Mouse (Mus musculus) stomach, postnatal 0 days (tissue): Measurements from ENCODE around the gene Auts2. TPM values are rescaled to one million over a fixed set of nuclear protein-coding genes. Genes with fewer than 3 reads are reported as not detected.
A peak's percentile ranks its signal among the peaks of the same experiment; 100 is the strongest.

Experiments used
- ATAC-seq: fragments of 200-750 bp; cut with Nextera tagmentation; 2 replicates; pipeline ENCODE4 v1.8.0; 2017; ENCODE audit not compliant: low FRiP score, low TSS enrichment
- DNase-seq: peaks from one replicate; pipeline ENCODE4 v3.0.0-alpha.2; 2016; ENCODE audit warnings: low spot score
- H3K27ac ChIP-seq: fragments of 300-500 bp; sonication (generic); replicated peaks from 2 replicates; pipeline ENCODE4 v1.5.1; 2014; ENCODE audit warnings: mild to moderate bottlenecking, control low read depth
- H3K27me3 ChIP-seq: fragments of 300-500 bp; sonication (generic); 2 replicates; pipeline ENCODE4 v1.6.1; 2014; ENCODE audit warnings: low read length; ENCODE audit not compliant: control insufficient read depth, insufficient read depth
- H3K36me3 ChIP-seq: fragments of 300-500 bp; sonication (generic); 2 replicates; pipeline ENCODE4 v1.6.1; 2014; ENCODE audit warnings: low read length, mixed read lengths; ENCODE audit not compliant: control insufficient read depth, insufficient read depth
- H3K4me1 ChIP-seq: fragments of 300-500 bp; sonication (generic); replicated peaks from 2 replicates; pipeline ENCODE4 v1.6.1; 2014; ENCODE audit warnings: antibody characterized with exemption; ENCODE audit not compliant: control insufficient read depth, insufficient read depth
- H3K4me2 ChIP-seq: fragments of 300-500 bp; sonication (generic); replicated peaks from 2 replicates; pipeline ENCODE4 v1.6.1; 2014; ENCODE audit warnings: low read depth, mild to moderate bottlenecking, control low read depth, moderate library complexity
- H3K4me3 ChIP-seq: fragments of 300-500 bp; sonication (generic); 2 replicates; pipeline ENCODE4 v1.5.1; 2014; ENCODE audit warnings: low read depth, low read length, control low read depth
- H3K9ac ChIP-seq: fragments of 300-500 bp; sonication (generic); 2 replicates; pipeline ENCODE4 v1.6.1; 2014; ENCODE audit warnings: mild to moderate bottlenecking, low read length, control low read depth, mixed read lengths
- H3K9me3 ChIP-seq: fragments of 300-500 bp; sonication (generic); 2 replicates; pipeline ENCODE4 v1.6.1; 2016; ENCODE audit warnings: low read length; ENCODE audit not compliant: control insufficient read depth
- CTCF ChIP-seq: IDR thresholded peaks from 2 replicates; pipeline ENCODE4 v1.5.1; 2016; ENCODE audit warnings: antibody characterized with exemption, low read depth, mild to moderate bottlenecking, moderate library complexity
- EP300 ChIP-seq: optimal IDR thresholded peaks from 2 replicates; pipeline ENCODE3; 2016; ENCODE audit warnings: antibody characterized with exemption
- WGBS: fragments of 180-500 bp; shearing (Covaris S2); extraction: QIAGEN DNeasy Blood & Tissue Kit; methylation state at CpG from one replicate; pipeline ENCODE4 v1.1.7; 2014; 5-methylcytosine and 5-hydroxymethylcytosine counted together
- polyA plus RNA-seq: library from polyadenylated mRNA; unstranded; fragments of >200 nt; fragmentation: Nextera tagmentation; extraction: Ambion mirVana; gene quantifications from 2 replicates; pipeline ENCODE4 v1.2.1, GENCODE M21; 2015

The Auts2 gene
- polyA plus RNA-seq, 1 experiment from 2014 or later, result 7.3 TPM

DNA sequence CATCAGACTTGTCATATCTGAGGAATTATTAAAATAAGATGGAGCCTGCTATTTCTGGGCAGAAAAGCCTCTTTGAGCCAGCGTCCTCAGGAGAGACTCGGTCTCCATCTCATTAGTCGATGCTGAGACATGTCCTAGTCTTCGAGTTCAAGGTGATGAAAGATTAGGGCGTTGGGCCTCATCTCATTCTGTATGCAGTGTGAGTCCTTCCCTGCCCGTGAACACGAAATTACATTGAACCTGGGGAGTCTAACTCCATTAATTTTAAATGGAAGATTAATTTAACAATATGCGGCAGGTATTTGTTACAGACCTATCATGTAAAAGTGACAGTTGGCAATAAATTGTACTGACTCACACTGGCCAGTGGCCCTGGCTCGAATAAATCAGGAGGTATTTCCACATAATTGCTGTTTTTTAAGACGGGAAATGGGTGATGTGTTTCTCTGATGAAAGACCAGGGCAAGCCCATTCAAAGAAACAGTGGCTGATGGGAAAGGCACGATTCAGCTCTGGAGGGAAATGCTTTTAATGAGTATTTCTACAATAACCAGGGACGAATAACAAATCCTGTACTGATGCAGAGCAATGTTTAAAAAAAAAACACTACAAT is 626.2 kb downstream of the Auts2 start:
- Histone ChIP-seq H3K27me3 (no peaks in the 10 kb centered on the region), H3K27ac (no peak overlapping the region), H3K4me1 (no peaks in the 10 kb centered on the region), H3K36me3 (no peaks in the 10 kb centered on the region), H3K9me3 (no peaks in the 10 kb centered on the region), H3K9ac (no peak overlapping the region), H3K4me2 (no peak overlapping the region), H3K4me3 (no peak overlapping the region)
- WGBS, result 63% methylated on average over 12 of the region's 12 CpGs
- ATAC-seq, result no peak
- DNase-seq, result no peak
- no peak for TF ChIP-seq EP300
- TF ChIP-seq CTCF, result no peak

DNA sequence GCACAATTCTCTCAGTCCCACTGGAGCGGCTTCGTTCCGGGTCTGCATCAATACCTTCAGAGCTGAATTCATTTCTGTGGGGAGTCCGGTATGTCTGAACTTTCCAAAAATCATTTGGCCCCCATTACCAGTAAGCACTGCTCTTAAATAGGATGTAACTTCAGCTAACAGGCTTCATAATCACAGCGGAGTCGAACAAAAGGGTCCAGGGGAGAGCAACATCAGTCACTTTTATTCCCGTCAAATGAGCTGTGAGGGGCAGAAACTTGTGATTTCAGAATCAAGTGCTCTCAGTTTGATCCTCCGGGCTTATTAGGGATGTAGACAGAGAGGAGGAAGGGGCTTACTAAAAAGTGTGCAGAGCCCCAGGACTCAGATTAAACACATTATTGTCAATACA is 629.6 kb downstream of the Auts2 start:
- Histone ChIP-seq H3K27me3 (no peaks in the 10 kb centered on the region), H3K9me3 (no peaks in the 10 kb centered on the region), H3K4me1 (no peaks in the 10 kb centered on the region), H3K36me3 (no peaks in the 10 kb centered on the region), H3K4me3 (no peak overlapping the region), H3K4me2 (no peak overlapping the region), H3K27ac (no peak overlapping the region), H3K9ac (no peak overlapping the region)
- no peak for ATAC-seq
- no peak for TF ChIP-seq EP300
- TF ChIP-seq CTCF, result no peak
- 87% methylated on average over 8 of the region's 8 CpGs for whole genome bisulfite sequencing
- DNase-seq, result no peak

DNA sequence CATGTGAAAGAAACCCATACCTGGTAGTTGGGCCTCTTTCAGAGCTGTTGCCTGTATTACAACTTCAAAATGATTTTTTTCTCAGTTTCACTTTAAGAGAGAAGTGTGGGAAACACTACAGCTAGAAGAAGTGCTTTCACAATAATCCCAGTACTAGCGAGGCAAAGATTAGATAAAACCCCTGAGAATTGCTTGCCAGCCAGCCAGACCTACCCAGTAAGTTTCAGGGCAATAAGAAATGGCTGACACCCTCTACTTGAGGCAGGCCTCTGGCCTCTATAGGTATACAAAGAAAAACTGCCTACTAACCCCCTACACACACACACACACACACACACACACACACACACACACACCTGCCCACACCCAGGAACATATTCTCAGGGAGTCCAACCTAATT is 630.2 kb downstream of the Auts2 start:
- Histone ChIP-seq H3K9ac (no peak overlapping the region), H3K4me1 (no peaks in the 10 kb centered on the region), H3K27me3 (no peaks in the 10 kb centered on the region), H3K27ac (no peak overlapping the region), H3K36me3 (no peaks in the 10 kb centered on the region), H3K4me2 (no peak overlapping the region), H3K9me3 (no peaks in the 10 kb centered on the region), H3K4me3 (no peak overlapping the region)
- no peak for TF ChIP-seq EP300
- no peak for TF ChIP-seq CTCF
- WGBS, result 55% methylated on average over 1 of the region's 1 CpGs
- no peak for DNase-seq
- no peak for ATAC-seq

DNA sequence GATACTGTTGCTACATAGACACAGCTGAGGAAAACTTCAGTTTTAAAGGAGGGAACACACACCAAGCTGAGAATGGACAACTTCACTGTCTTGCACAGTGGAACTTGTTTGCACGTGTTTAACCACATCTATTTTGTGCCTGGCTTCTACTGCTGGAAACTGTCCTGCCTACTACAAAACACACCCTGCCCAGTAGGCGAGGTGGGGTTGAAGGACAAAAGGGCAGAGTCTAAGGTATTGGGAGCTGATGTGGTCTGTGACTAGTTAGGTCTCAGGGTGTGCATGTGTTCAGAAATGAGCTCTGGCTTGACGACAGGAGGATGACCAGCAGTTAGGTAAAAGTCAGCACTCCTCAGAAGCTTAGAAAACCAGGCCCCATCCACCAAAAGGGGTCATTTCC is 636.8 kb downstream of the Auts2 start:
- TF ChIP-seq CTCF (no peak), EP300 (no peak)
- no peaks in the 10 kb centered on the region for H3K9me3 ChIP-seq
- no peak overlapping the region for H3K4me3 ChIP-seq
- 73% methylated on average over 3 of the region's 3 CpGs for WGBS
- no peaks in the 10 kb centered on the region for H3K27me3 ChIP-seq
- no peak for DNase-seq
- no peak overlapping the region for H3K9ac ChIP-seq
- ATAC-seq, result no peak
- H3K27ac ChIP-seq, result no peak overlapping the region
- H3K4me1 ChIP-seq, result no peaks in the 10 kb centered on the region
- no peaks in the 10 kb centered on the region for H3K36me3 ChIP-seq
- no peak overlapping the region for H3K4me2 ChIP-seq

DNA sequence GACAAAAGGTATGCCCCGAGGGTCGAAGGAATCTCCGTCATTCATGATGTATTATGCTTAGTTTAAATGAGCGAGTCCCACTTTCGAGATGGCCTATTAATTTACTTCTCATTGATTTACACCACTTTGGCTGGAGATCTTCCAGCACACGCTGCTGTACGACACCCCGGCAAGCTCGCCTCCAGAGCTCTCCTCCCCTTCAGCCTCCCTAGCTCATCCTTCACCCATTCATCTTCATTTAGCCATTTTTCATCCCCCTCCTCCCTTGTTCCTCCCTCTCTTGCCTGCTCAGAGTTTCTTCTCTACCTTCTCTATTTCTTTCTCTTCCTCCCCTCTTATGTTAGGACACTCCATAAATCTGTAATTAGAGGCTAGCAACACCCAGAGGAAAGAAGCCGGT is 638.7 kb downstream of the Auts2 start:
- H3K4me1 ChIP-seq, result no peaks in the 10 kb centered on the region
- no peaks in the 10 kb centered on the region for H3K9me3 ChIP-seq
- TF ChIP-seq CTCF (no peak), EP300 (no peak)
- no peaks in the 10 kb centered on the region for H3K36me3 ChIP-seq
- H3K27ac ChIP-seq, result no peak overlapping the region
- no peak overlapping the region for H3K4me2 ChIP-seq
- ATAC-seq (no peak), DNase-seq (no peak)
- WGBS, result 48% methylated on average over 10 of the region's 10 CpGs
- H3K4me3 ChIP-seq, result no peak overlapping the region
- H3K27me3 ChIP-seq, result no peaks in the 10 kb centered on the region
- no peak overlapping the region for H3K9ac ChIP-seq

DNA sequence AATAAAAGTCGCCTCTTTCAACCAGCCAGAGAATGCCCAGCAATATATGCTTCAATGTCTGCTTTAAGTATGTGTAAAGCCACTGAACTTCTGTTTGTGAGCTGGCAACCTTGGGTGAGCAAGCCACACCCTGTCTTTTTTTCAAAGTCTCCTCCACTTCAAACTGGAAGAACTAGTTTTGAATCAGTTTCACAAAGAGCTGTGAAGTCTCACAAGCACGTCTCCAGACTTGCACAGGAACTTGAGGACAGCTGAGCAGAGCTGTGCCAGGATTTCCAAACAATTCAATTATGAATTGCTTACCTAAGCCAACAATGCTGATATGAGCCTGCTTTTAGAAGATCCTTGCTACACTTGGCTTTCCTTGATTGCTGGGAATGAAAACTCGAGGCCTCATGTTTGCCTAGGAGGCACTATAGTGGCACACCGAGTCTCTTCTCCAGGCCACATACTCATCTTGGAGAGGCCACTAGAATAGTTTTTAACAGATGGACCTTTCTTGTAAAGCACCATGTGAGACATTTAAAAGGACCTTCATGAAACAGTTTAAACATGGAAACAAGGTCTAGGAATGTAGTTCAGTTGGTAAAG is 645.0 kb downstream of the Auts2 start:
- no peak overlapping the region for H3K9ac ChIP-seq
- H3K27ac ChIP-seq, result peak overlapping the region; percentile 80
- WGBS, result 34% methylated on average over 4 of the region's 4 CpGs
- no peaks in the 10 kb centered on the region for H3K4me1 ChIP-seq
- no peaks in the 10 kb centered on the region for H3K27me3 ChIP-seq
- H3K9me3 ChIP-seq, result no peaks in the 10 kb centered on the region
- DNase-seq (peak; percentile 45), ATAC-seq (peak; percentile 95)
- no peaks in the 10 kb centered on the region for H3K36me3 ChIP-seq
- no peak overlapping the region for H3K4me3 ChIP-seq
- no peak overlapping the region for H3K4me2 ChIP-seq
- peak; percentile 75 for TF ChIP-seq EP300
- TF ChIP-seq CTCF, result no peak
